Mouse (Mus musculus): ENCODE measurements at regions not wholly inside any gene's neighbourhood (a gene's known extent, or its start where the extent isn't known, plus 50 kb on each side); places are given as distances from the start of the nearest gene placed in this dataset.

- no peak for TF ChIP-seq CTCF (IDR thresholded peaks at IDR 0.05)
- TF ChIP-seq POLR2A (IDR thresholded peaks at IDR 0.05; ENCODE audit: insufficient read depth, low read depth, low read length), result no peak
Observed at GRCm38 (mm10) chr10:26694761-26695160, 58.5 kb upstream of the Arhgap18 start.
